Mouse (Mus musculus) gonadal fat pad, adult 2 months (tissue): ENCODE results near the gene Utf1. TPM values are rescaled to one million over a fixed set of nuclear protein-coding genes. Genes with fewer than 3 reads are reported as not detected.

Source experiments
- DNase-seq: peaks from one replicate; pipeline ENCODE4 v3.0.0-alpha.2; 2012; ENCODE audit warnings: low read depth
- polyA plus RNA-seq: library from polyadenylated mRNA; depleted of rRNA; stranded (reverse); fragments of >200 nt; gene quantifications from 2 replicates; pipeline ENCODE4 v1.2.3, GENCODE M21; 2012; rRNA removed

The Utf1 gene
- polyA plus RNA-seq = 0.16 TPM in 1 of 2 replicates, not detected in the other

DNA sequence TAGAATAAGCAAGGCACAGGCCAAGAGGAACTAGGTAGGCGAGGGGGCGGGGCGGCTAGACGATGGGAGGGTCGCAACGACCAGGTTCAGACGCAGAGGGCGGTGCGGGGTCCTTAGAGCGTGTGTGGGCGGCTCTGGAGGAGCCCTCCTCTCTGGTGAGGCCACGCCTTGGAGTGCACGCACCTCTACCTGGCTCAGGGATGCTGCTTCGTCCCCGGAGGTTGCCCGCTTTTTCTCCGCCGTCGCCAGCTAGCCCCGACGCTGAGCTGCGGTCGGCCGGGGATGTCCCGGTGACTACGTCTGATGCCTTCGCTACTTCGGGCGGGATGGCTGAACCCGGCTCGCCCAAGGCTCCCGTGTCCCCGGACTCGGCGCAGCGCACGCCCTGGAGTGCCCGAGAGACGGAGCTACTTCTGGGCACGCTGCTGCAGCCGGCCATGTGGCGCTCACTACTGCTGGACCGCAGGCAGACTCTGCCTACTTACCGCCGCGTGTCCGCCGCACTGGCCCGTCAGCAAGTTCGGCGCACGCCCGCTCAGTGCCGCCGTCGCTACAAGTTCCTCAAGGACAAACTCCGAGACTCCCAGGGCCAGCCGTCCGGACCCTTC is at the start of gene Utf1:
Gene Utf1 (plus strand): TSS at position 116 of the 608 bp plus-strand sequence.
- DNase-seq = no peak

DNA sequence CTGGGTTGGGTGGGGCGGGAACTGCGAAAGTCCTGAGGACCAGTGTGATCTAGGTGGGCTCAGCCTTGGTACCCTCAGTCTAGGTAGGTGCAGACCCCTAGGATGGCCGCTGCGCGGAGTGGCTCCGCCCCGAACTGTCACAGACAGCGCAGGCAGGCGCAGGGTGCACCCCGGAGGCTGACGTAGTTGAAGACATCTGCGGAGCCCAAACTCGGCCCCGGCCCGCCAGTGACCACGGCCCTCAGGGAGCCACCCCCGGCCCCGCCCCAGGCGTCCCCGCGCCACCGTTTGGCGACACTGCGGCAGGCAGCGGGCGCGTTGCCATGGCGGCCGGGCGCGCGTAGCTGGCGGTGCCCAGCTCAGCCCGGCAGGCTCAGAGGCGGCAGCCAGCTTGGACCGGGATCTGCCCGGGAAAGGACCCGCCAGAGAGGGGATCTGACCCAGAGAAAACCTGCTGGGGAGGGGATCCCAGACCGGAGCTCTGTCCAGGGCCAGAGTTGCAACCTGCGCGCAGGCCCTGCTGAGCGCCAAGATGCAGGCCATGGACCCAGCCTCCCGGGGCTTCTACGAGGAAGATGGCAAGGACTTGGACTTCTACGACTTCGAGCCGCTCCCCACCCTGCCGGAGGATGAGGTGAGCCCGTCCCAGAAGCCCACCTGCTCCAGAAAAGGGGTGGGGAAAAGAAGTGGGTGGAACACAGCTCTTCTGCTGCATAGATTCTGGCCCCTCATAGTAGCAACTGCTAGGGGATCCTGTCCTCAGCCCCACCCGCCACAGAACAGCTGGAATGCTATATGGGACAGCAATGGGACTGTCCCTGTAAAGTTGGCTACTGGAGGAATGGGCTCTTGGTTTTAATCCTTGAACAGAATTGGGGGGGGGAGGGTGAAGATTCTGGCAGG is 48.7 kb upstream of the Utf1 start, which contains the start of gene Kndc1:
Gene Kndc1 (plus strand): TSS at position 42 of the 903 bp plus-strand sequence.
- no peak for DNase-seq

- DNase-seq = no peak
Measured at GRCm38 (mm10) chr7:139896271-139896670, 47.3 kb upstream of the Utf1 start.

- DNase-seq = no peak
Measured at GRCm38 (mm10) chr7:139896796-139897195, 46.8 kb upstream of the Utf1 start.

- no peak for DNase-seq
Measured at GRCm38 (mm10) chr7:139898606-139899005, 45.0 kb upstream of the Utf1 start.

- DNase-seq = no peak
Measured at GRCm38 (mm10) chr7:139899505-139899904, 44.1 kb upstream of the Utf1 start.

DNA sequence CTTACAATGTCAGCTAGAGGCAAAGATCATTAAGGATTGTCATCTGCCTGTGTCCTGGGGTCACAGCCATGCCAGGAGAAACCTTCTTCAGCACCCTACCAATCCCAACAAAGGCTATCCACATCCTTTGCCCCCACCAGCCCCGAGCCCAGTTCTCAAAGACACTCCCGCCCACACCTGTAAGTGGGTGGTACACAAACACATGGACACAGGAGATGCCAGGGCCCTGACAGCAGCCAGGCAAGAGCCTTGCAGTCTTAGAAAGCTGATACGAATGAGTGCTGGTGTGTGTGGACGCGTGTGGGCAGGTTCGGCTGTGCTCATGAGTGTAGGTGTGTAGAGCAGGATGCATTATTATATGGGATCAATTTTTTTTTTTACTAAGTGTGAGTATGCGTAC is 43.1 kb upstream of the Utf1 start:
- no peak for DNase-seq

DNA sequence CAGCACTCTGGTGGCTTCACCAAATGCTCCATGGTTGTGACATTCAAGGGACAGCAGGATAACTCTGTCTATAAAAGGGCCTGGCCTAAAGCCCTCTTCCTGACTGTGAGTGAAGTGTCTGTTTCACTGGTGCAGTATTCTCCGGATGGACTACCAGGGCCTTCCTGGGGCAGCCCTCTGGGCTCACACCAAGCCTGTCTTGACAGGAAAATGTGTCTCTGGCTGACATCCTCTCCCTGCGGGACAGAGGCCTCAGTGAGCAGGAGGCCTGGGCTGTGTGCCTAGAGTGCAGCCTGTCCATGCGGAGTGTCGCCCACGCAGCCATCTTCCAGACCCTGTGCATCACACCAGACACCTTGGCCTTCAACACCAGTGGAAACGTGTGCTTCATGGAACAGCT is 42.7 kb upstream of the Utf1 start:
- DNase-seq = no peak

- no peak for DNase-seq
Measured at GRCm38 (mm10) chr7:139901981-139902380, 41.6 kb upstream of the Utf1 start.

DNA sequence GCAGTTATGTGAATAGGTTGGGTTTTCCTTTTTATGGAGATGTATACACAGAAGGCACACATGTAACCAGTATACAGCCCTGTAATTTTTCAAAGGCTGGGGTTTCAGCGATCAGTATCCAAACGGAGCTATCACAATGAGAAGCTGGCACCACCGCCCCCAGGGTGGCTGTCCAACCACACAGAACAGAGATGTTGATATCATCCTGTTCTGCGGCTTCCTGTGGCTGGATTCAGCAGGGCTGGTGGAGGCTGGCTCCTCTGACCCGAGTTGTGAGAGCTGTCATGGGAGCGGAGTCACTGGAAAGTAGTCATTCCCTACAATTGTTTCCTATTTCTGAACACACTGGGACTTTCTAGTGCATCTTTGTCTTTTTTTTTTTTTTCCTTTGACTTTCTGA is 38.3 kb upstream of the Utf1 start:
- DNase-seq = no peak

DNA sequence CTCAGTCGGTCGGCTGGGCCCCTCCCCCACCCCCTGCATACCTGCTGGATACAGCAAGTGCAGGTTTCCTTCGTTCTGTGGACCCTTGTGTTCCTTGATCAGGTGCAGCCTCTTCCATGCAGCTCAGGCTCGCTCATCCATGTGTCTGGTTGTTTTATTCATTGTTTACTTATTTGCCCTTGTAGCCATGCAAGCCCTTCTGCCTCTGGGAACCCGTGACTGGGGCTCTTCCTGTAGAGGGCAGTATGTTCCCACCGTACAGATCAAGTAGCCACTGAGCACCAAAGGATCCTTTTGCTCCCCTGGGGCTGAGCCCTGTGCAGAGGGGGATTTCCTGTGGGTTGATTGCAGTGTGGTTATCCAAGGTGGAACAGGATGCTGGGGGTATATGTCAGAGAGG is 37.9 kb upstream of the Utf1 start:
- DNase-seq = no peak

DNA sequence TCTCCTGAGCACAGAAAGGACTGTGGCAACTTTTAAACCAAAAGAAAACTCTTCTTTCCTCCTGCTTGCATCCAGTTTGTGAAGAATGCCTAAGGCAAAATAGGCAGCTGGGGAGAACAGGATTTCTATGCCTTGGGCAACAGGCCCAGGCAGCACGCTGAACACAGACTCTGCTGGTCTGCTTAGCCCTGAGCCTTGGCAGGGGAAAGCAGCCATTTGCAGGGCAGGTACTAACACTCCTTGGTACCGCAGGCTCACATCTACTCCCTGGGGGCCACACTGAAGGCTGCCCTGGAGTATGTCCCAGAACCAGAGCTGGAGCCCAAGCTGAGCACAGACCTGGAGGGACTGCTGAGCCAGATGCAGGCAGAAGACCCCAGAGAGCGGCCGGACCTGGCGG is 35.4 kb upstream of the Utf1 start:
- DNase-seq = no peak

DNA sequence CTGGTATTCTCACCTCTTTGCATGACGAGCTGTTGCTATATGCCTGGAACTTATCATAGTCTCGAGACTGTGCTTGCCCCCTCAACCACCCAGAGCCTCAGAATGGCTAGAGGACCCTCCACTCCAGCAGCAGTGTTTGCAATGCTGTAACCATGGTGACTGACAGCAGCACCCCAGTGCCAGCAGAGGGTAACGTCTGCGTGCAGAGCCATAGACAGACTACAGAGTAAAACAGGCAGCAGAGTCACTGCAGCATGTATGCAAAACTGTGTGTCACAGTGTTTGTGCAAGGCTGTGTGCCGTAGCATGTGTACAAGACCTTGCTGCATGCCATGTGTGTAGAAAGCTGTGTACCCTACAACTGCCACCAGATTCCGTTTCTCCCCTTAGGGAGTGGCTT is 34.1 kb upstream of the Utf1 start:
- no peak for DNase-seq

- no peak for DNase-seq
Measured at GRCm38 (mm10) chr7:139910204-139910835, 33.3 kb upstream of the Utf1 start.

- DNase-seq = no peak
Measured at GRCm38 (mm10) chr7:139914141-139915047, 29.2 kb upstream of the Utf1 start.

- DNase-seq = no peak
Measured at GRCm38 (mm10) chr7:139915646-139916257, 27.8 kb upstream of the Utf1 start.

DNA sequence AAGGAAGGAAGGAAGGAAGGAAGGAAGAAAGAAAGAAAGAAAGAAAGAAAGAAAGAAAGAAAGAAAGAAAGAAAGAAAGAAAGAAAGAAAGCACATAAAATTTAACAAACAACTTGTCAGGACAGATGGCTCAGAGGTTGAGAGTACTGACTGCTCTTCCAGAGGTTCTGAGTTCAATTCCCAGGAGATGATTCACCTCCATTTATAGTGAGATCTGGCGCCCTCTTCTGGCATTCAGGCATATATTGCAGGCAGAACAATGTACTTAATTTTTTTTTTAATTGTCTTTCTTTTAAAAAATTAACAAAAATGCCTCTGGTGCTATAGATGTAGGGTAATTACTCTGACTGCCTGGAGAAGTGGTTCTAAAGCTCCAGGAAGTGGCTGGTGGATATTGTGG is 27.2 kb upstream of the Utf1 start:
- DNase-seq = no peak

GRCm38 (mm10) chr7:139918262-139918661 is 25.3 kb upstream of the Utf1 start:
- DNase-seq = no peak

- DNase-seq = no peak
Measured at GRCm38 (mm10) chr7:139930732-139931131, 12.9 kb upstream of the Utf1 start.

DNA sequence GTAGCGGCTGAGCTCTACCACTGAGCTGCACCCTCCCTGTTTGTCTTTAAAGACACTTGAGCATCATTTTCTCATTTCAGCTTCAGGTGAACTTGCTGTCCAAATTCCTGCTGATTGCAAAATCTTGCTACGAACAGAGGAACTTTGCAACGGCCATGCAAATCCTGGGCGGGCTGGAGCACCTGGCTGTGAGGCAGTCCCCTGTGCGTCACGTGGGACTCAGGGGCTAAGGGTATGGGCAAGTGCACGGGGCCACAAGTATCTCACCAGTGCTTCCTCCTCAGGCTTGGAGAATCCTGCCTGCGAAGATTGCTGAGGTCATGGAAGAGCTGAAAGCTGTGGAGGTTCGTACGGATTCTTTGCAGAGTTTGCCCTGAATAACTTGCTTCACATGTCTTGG is 6.9 kb upstream of the Utf1 start:
- no peak for DNase-seq

DNA sequence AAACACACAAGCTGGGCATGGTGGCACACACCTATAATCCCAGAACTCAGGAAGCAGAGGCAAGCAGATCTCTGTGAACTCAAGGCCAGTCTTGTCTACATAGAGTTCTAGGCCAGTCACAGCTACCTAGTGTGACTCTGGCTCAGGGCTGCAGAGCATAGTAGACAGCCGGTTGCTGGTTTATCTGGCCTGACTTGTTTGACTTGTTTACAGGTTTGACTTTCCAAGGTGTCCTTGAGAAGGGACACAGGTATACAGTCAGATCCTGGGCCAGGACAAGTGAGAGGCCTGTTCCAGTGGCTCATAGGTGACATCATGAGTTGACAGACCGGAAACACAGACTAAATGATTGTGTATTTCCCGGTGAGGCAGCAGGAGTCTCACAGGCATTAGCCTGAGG is 6.5 kb upstream of the Utf1 start:
- no peak for DNase-seq
